Mouse (Mus musculus): Measurements from ENCODE around the gene Asah2.

DNA sequence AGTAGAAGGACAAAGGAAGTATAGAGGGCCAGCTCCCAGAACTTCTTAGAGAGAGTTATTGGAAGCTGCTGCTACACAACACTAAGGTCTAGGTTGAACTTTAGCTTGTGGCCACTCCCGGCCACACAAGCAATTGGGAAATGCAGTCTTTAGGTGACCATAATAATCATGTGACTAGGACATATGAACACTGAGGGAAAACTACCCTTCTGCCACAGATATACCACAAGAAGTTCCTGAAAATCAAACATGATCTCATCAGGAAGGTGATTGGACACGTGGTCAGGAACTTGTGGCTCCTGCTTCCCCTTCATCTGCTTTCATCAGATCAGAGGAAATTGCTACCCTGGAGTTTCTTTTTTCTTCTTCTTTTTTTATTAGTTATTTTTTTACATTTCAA, 151.7 kb downstream of the Asah2 start:
- TF ChIP-seq CTCF (IDR thresholded peaks at IDR 0.05; ENCODE audit: borderline replicate concordance, insufficient read depth, low read depth, low read length) (no peak), POLR2A (IDR thresholded peaks at IDR 0.05; ENCODE audit: borderline replicate concordance, insufficient read depth, low read length) (no peak)

Data from cerebellum, adult 2 months (tissue).